Mouse (Mus musculus) cortical plate, adult 2 months (tissue): Measurements from ENCODE around the gene Hepacam2.

Experiments used
- CTCF ChIP-seq: fragments of 200-500 bp; IDR thresholded peaks from 2 replicates; pipeline ENCODE4 v1.5.1; 2011; ENCODE audit warnings: mild to moderate bottlenecking, control low read depth, low read length; ENCODE audit not compliant: insufficient read depth; ENCODE audit errors: extremely low read depth
- POLR2A ChIP-seq: fragments of 200-500 bp; IDR thresholded peaks from 2 replicates; pipeline ENCODE4 v1.6.1; 2011; ENCODE audit warnings: mild to moderate bottlenecking, low read length, control low read depth; ENCODE audit not compliant: insufficient read depth; ENCODE audit errors: extremely low read depth

DNA sequence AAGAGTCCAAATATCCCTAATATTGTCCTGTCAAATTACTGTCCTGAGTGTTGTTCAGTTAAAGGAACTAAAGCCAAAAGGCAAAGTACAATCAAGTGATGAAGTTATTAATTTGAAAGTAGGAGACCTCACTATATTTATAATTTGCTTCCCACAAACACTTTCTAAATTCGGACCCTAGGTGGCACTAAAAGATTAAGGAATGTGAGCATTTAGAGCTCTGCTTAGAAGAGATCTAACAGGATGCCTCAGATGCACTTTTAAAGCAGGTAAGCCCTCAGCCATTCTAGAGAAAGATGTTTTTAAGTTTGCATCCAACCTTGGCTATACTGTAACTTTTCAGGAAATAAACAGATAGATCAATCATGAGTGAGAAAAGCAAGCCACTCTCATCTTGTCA lies 54.2 kb downstream of the Hepacam2 start:
- TF ChIP-seq POLR2A (no peak), CTCF (no peak)
